ENCODE assay signal across 18 mouse cellular contexts in the genomic region with DNA sequence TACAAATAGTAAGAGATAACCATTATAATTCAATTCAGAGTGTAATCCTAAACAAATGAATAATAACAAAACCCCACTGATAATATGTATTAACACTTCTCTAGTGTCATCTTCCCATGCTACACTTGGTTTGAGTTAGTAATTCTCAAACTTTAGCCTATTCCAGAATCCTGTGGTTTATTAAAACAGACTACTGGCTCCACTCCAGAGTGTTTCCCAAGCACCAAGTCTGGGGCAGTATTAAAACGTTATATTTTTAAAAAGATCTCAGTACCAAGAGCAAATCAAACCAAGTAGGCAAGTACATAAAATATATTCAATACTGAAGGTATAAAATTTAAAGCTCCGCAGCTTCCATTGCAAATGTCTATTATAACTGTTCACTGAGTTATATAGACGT.
"Had no signal": no experiment of that assay in that cellular context is flagged by ENCODE, and none has a peak within 500 bp of the region (broad histone marks: within the 10 kb centered on the region; RNA-seq: fewer than 3 reads in every experiment).

No protein-coding gene starts in this region.

- H3K36me3 ChIP-seq: kidney, embryonic 15.5 days; lung, embryonic 15.5 days; midbrain, embryonic 10.5 days; midbrain, embryonic 13.5 days had no signal

- H3K4me2 ChIP-seq: kidney, embryonic 15.5 days; liver, embryonic 11.5 days; lung, embryonic 15.5 days; midbrain, embryonic 13.5 days had no signal

- H3K27me3 ChIP-seq: kidney, embryonic 15.5 days; lung, embryonic 15.5 days; megakaryocyte, embryonic 14.5 days; midbrain, embryonic 13.5 days had no signal

- H3K27ac ChIP-seq: kidney, embryonic 15.5 days; left cerebral cortex, adult 2 months; liver, embryonic 14.5 days; lung, embryonic 15.5 days; midbrain, embryonic 10.5 days; midbrain, embryonic 13.5 days; stomach, postnatal 0 days had no signal

- H3K9me3 ChIP-seq: kidney, embryonic 15.5 days; lung, embryonic 15.5 days; megakaryocyte, embryonic 14.5 days; midbrain, embryonic 10.5 days; midbrain, embryonic 13.5 days had no signal

- H3K9ac ChIP-seq: kidney, embryonic 15.5 days; liver, embryonic 14.5 days; lung, embryonic 15.5 days; midbrain, embryonic 13.5 days had no signal

- ATAC-seq: midbrain, embryonic 16.5 days had no signal

- DNase-seq: kidney, postnatal 10 days; kidney, postnatal 36 days; layer of hippocampus, postnatal 36 days; lung, adult 18-20 months; lung, postnatal 10 days; lung, postnatal 36 days; thymus, adult 2 months; thymus, postnatal 25 days had no signal

- H3K4me3 ChIP-seq: kidney, embryonic 15.5 days; left cerebral cortex, adult 2 months; lung, embryonic 15.5 days; megakaryocyte, embryonic 14.5 days; midbrain, embryonic 10.5 days; midbrain, embryonic 13.5 days had no signal
